Mouse (Mus musculus): Measurements from ENCODE around the gene Aip.

The Aip gene

DNA sequence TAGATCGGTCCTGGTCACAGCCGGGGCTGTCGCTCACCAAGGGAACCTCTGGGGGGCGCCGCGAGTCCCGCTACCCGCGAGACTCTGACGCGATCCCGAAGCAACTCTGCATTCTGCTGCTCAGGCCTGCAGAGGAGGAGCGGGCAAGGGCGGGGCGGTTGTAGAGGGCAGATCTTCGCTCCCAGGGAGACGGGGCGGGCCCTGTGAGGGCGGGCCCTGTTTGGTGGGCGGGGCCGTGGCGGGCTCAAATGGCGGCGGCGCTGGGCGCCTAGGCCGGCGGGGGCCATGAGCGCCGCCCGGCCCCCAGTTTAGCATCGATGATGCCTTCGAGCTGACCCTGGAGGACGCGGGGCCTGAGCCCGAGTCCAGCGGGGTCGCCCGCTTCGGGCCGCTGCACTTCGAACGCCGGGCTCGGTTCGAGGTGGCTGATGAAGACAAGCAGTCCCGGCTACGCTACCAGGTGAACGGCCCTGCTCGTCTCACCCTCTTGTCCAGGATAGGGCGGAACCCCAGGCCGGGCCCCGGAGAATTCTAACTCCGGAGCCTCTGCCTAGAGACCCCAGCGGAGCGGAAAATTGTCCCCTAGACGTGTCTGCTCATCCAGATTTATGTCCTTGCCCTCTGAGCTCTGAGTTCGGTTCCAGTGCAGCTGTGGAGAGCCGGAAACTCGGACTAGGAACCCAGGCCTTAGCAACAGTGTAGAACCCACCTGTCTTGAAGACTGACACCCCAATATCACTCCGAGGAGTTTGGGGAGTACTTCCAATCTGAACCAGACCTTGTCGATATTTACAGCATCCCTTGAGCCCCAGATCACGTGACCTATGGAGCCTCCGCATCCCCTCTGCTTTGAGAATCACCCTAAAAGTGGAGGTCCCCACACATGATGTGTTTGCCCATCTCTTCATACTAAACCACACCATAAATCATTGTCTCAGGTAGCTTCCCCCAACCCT lies at the start of gene Aip:
TSS of gene Aip (minus strand) at position 118 of the 956 bp plus-strand sequence.
- peak; percentile 99 for DNase-seq

DNA sequence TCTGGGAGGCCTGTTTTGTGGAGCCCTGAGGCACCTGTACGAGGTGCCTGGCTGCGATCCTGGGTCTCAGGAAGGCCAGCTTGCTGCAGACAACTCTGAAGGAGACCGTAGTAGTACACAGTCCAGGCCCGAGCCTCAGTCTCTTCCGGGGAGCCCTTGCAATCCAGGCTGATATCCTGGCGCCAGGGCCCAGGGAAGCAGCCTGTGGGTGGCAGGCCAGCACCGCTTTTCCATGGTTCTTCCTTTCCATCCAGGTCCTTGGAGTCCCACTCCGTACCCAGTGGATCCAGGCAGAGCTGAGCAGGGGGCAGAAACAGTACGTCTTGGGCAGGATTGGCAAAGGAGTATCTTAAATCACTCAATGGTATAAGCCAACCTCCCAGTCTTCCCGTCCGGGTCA lies 47.3 kb upstream of the Aip start:
- DNase-seq: no peak

DNA sequence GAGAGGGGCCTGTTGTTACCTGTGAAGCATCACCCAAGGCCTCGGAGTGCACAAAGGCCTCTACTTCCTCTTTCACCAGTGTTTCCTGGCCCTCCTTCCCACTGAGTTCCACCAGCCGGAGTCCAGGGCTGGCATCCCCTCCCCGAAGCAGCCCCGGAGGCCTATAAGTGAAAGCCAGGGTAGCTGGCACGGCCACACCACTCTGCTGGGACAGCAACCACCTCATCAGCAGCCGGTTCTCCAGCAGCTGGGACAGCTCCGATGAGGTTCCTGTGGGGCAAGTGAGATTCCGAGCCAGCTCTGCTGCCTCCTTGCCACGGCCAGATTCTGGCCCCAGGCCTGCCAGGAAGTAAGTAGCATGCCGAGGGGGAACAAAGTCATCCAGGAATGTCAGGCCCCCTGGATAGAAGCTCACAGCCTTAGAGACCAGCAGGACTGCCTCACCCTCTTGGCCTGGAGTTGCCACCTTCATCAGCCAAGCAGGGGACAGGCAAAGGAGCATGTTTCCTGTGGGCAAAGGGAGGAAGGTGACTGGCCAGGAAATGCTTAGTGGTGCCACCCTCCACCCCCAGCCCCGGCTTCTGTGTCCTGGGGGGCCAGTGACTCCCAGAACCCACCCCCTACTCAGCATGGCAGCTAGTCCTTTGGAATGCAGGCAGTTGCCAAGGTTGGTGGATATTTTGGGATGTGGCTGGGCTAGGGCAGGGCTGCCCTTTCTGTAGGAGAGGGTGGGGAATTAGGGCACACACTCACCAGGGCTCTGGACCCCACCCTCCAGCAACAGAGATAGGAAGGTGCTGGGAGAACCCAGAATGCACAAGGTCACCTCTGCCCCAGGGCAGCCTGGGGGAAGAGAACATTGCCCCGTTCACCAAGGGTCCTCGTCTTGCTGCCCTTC lies 46.0 kb upstream of the Aip start:
- DNase-seq: no peak

DNA sequence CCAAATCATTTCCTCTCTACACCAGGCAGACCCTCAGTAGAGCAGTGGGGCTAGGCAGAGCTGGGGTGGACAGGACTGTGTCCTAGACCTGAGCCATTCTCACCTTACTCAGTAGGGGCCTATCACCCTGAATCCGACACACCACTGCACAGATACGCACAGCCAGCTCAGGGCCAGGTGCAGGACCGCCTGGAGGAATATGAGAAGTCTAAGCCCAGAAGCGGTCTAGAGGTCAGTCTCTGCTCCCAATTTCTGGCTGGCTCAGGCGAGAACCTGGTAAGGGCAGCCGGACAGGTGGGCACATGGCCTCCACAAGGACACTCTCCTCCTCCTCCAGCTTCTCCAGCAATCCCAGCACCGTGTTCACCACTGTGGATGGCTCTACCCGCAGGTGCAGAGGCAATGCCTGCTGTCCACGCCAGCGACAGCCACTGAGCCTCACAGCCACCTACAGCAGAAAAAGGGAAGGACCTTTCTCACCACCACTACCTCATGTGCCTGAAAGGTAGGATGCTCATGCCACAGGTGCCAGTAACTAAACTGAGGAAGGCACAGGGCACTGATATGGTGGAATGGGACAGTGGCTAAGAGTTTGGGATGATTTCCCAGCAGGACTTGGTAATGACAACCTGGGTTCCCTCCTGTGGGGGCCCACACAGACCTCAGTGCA lies 45.2 kb upstream of the Aip start:
- no peak for DNase-seq

DNA sequence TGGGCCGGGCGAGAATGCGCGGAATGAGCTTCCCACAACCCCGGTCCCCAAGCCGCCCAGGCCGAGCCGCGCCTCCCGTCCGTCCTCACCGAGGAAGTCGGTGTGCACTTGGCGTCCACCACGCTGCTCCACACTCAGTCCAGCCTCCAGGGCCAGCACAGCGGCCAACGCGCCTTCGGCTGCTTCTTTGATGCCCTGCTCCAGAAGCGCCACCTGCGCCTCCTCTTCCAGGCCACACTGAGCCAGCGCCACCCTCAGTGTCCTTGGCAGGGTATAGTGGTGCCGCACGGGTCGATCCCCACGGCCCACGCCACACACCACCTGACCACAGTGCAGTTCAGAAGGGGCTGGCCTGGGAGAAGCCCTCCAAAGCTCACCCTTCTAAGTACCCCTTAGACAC lies 44.2 kb upstream of the Aip start:
- no peak for DNase-seq

DNA sequence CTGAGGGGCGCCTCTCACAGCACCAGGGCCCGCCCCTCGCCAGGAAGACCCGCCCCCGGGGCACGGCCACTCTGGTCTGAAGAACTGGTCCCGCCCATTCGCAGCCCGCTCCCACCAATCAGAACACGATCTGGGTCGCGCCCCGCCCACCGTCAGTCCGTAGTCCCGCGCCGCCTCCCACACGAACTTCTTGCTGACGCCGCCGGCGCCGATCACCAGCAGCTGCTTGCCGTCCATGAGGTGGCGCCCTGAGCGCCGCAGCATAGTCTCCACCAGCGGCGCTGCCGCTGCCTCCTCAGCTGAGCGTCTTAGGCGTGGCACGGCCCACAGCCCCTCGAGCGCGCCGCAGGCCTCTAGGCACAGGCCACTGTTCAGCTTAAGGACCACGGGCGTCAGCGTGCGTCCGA lies 43.7 kb upstream of the Aip start:
- peak; percentile 100 for DNase-seq

DNA sequence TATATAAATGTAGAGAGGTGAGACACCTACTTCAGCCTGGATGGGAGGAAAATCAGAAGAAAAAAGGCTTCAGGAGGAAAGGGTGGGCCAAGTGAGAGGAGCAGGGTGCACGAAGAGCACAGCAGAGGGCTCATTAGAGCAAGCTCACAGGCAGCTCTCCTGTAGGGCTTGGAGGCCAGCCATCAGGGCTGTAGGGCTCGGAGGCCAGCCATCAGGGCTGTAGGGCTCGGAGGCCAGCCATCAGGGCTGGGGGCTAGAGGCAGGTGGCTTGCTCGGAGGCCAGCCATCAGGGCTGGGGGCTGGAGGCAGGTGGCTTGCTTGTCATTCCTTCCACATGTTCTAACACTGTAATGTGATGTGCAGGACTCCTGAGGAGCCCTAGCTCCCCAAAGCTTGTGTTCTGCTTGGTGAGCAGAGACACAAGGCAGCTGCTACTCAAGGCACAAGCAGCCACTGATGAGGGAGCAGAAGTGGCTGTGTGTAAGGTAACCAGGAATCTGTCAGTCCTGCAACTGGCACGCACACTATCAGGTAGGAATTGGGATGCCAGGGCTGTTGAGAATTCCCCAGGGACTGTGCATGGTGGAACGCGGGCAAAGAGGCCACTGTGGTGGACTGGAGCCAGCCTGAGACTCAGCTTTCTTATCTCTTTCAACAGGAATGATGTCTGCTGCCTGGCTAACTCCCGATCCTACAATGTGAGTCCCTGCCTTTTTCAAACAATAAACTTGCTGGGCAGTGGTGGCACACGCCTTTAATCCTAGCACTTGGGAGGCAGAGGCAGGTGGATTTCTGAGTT lies 41.2 kb upstream of the Aip start:
- no peak for DNase-seq

DNA sequence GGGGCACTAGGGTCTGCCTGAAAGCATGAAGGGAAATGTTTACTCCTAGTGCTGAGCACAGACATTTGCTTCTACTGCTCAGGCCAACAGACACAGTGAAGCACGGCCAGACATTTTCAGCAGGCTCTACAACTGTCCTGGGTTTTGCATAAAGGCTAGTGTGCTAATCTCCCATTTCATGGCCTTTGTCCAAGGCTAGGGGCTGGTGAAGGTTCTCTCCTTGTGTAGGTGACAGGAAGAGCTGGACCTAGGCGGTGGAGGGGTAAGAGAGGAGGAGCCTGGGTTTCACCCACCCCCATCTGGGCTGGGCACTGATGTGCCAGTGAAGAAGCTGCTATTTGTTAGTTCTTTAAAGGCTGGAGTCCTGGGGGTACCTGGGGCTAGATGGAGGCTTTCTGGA lies 39.1 kb upstream of the Aip start:
- DNase-seq: no peak

DNA sequence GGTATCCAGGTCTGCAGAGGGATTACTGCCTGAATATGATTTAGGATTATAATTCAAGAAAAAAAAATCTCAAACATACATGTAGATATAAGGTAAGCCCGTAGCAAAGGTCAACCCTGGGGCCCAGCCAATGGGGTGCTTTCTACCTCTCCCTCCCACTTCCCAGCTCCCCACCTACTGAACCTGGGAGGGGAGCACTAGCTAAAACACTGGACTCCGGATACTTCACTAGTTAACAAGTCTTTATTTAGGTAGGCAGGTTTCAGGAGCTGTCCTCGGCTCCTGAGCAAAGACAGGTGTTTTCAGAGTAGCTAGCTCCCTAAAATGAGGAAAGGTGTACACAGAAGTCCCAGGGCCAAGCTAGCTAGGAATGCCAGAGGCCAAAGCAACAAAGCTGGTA lies 38.4 kb upstream of the Aip start:
- no peak for DNase-seq

DNA sequence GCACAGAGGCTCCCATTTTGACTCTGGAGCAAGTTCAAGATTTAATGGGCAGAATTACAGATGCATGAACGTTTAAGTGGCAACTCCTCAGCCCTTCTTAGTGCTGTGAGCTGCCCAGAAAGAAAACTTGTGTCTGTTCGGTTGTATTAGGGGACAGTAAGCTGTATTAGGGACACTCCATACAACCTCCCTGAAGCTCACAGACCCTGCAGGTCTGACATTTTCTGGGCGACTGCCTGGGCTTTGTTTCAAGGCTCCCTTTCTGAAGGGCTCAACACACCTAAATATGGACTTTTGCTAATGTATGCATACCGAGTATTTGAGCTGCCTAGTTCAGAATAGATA lies 37.9 kb upstream of the Aip start:
- no peak for DNase-seq

DNA sequence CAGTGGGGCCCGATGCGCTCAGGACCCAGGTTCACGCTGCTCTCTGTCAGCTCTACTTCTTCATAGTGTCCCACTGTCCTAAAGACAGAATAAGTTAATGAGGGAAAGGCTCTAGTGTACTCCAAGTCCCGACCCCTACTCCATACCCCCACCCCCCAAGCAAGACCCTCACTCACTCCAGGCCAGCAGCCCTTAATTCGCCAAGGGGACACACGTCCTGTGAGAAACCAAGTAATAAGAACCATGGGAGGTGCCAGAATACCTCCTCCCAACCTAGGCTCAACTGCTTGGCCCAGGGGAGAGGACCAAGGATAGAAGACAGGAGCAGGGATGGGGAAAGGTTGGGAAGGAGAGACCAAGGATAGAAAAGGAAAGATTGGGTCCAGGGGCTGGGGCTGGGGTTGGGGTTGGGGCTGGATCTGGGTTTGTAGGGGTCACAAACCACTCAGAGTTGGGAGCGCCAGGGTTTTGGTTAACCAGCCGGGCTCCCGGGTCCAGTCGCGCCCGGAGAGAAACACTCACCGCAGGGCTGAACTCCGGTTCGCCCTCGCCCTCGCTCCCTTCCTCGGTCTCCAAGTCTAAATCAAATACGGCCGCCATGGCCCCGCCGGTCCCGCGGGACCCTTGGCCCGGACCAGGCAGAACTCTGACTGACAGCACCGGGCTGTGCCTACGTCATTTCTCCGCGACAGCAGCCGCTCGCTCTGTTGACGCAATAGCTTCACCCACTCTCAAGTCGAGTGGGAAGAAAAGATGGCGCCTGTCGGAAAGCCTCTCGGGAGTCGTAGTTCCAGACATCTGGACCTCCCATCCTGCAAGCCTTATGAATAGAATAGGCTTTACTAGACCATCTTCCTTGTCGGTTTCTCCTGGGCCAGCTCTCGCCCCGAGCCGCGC lies 37.2 kb upstream of the Aip start, which contains the start of gene Rps6kb2:
TSS of gene Rps6kb2 (minus strand) at position 709 of the 897 bp plus-strand sequence.
- peak; percentile 98 for DNase-seq

DNA sequence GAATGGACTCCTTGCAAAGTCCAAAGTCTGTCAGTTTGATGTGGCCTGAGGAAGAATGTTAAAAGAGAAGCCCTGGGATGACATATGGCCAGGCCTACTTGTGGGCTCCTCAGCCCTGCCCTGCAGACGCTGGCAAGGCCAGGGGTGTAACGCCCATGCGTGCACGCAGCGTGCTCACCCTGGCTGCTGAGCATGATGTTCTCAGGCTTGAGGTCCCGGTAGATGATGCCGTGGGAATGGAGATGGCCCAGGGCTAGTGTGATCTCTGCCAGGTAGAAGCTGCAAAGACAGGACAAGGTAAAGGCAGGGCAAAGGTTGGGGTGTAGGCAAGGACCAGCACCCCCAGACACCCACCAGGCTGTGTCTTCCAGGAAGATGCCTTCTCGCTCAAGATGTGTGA lies 33.4 kb upstream of the Aip start:
- DNase-seq: no peak

DNA sequence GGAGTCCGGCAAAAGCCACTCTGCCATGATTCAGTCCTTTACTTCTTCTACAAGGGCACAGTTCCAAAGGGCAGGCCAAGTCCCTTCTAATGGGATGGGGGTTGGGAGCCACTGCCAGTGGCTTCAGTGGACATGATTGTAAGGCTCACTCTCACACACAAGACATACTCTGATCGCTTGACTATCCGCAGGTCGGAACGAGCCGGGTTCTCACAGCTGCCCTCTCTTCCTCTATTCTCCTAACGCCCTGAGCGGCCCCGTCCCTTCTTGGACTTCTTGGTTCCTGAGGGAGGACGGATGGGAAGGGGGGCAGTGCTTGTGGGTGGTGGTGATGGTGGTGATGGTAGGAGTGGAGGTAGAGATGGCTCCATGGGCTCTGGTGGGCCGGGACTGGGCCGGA lies 31.1 kb upstream of the Aip start:
- DNase-seq: no peak

DNA sequence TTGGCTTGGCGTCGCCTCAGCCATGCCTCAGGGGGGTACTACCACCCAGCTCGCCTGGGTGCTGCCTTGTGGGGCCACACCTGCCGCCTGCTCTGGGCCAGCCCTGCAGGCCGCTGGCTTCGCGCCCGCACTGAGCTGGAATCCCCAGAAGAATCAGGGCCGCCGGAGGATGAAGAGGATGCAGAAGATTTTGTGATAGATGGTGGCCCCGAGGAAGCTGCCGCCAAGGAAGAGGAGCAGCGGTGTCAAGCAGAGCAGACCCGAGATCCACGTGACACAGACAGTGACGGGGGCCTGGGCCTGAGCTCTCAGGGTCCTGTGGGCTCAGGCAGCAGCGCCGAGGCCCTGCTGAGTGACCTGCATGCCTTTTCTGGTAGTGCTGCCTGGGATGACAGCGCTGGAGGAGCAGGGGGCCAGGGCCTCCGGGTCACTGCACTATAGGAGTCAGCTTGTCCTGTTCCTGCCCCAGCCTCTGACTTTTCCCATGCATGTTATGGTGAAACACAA lies 30.5 kb upstream of the Aip start:
- DNase-seq: no peak

DNA sequence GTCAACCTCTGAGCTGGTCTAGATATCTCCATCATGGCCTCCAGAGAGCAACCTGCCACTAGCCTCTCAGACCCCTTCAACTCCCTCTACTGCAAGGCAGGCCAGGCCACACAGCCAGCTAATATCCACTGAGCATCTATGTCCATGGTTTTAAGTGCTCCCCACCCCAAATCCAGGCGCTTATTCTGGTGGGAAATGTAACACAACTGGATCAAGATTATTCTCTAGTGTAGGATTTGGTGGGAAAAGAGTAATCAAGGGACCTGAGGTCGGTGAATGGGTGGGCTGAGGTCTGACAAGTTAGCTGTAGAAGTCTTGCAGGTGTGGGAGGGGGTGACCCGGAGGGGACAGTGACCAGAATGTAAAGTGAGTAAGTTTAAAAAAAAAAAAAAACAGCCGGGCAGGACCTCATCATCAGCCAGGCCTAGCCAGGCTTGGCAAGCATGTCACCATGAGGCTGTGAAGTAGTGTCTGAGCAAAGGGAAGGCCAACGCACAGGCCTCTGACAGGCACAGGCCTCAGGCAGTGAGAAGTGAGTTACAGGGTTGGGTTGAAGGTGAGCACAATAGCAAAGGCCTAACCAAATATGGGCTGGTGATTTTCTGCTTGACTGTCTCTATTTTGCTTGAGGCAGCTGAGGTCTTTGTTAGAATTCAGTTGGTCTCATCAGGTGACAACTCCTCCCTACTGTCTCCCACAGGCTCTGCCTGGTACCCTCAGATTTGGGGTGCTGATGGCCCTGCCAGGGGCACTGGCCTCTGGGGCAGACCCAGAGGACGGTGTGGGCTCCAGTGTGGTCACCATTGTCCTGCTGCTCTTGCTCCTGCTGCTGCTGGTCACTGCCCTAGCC lies 29.8 kb upstream of the Aip start:
- DNase-seq: no peak

DNA sequence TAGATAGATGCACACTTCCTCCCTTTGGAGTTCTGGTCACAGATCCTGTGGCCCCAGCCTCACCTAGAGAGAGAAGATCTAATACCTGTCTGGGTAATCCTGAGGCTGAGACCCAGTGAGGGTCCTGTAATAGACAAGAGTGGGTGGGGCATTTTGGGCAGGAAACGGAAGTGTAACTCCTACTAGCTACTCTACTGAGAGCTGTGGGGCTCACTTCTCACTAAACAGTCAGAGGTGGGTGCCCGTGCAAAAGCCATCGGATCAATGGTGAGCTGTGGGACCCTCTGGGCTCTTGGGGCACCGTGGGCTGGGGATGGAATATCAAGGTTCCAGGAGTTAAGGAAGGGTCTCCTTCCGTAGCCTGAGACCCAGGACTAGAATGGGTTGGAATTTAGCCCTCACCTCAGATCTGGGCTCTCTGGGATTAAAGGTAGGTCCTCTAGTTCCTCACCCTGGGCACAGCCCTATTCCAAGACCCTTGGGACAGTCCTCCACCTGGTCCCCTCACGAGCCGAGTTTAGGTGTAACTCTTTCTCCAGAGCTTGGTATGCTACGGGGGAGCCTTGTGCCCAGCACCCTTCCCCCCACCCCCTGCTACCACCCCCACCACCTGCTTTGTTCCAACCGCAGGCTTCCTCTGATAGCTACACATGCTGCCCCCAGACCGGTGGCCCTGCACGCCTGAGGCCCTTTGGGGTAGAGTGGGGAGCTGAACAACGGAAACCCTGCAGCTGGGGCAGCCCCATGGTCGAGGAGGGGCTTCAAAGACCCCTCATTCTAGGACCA lies 29.0 kb upstream of the Aip start:
- DNase-seq: no peak

DNA sequence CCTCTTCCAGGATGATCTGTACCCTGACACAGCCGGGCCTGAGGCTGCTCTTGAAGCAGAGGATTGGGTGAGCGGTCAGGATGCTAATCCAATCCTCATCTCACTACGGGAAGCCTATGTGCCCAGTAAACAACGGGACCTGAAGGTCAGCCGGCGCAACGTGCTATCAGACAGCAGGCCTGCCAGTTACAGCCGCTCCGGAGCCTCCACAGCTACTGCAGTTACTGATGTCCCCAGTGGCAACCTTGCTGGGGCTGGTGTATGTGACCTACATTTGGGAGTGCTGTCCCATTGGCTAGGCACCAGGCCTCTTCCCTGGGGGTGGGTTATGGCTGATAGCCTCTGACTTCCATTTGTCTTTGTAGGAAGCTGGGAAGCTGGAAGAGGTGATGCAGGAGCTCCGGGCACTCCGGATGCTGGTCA lies 27.6 kb upstream of the Aip start, which contains the start of gene Ptprcap:
TSS of gene Ptprcap (plus strand) at position 373 of the 423 bp plus-strand sequence.
- no peak for DNase-seq

DNA sequence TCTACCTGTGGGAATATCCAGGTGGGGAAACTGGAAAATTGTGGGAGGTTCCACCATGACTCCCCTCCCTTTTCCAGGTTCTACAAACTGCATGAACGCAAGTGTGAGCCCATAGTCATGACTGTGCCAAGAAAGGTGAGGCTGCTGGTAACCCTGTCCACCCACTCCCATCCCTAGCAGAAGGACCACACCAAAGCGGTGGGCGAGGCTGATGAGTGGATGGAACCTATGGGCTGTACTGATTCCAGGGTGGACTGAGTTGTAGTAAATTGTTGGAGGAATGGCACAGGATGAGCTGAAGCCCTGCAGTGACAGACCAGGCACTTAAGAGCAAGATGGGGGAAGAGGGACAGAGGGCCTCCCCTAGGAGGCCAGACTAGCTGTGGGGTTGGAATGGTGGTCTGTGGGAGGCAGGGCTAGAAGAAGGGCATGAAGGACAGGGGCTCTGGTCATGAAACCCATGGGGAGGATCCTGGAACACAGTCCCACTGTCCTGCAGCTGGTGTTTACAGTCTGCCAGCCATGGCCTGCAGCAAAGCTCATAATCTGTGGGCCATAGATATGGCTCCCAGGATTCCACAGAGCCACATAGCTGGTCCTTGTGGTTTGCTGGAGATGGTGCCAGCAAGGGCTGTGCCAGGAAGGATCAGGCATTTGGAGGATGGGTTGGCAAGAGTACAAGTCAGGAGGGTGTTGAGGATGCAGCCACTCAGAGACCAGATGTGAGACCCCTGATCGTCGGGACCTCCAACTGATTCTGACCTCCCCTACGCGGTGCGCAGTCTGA lies 27.0 kb upstream of the Aip start:
- DNase-seq: no peak
